Mouse (Mus musculus) left cerebral cortex, adult 2 months (tissue): ENCODE data around the gene Pex19. TPM values are rescaled to one million over a fixed set of nuclear protein-coding genes. Genes with fewer than 3 reads are reported as not detected.

ENCODE experiments used
- DNase-seq, 2 experiments: peaks; one replicate each; pipeline ENCODE4 v3.0.0; 2021 to 2022; ENCODE audit warnings: low spot score in 2 of 2, mixed read lengths in 1 of 2; ENCODE audit errors: extremely low spot score in 1 of 2
- H3K27ac ChIP-seq: fragments of 200-600 bp; 2 replicates; pipeline ENCODE4 v1.8.1; 2022
- H3K4me3 ChIP-seq: fragments of 200-600 bp; 2 replicates; pipeline ENCODE4 v1.8.1; 2022
- CTCF ChIP-seq: fragments of 200-600 bp; IDR thresholded peaks from 2 replicates; pipeline ENCODE4 v1.8.1; 2022; ENCODE audit warnings: antibody characterized with exemption, mild to moderate bottlenecking, moderate library complexity
- intact Hi-C: fragments of 180-260 bp; cut with DNase I; formaldehyde crosslinking; loops from one replicate; pipeline ENCODE4 v1.15.1; 2025
- total RNA-seq, 2 experiments: library from RNA; stranded (reverse); gene quantifications; 2 replicates each; pipeline ENCODE4 v1.2.3; 2021

The Pex19 gene
- total RNA-seq, 2 experiments from 2014 or later = 82.8 to 92.4 TPM

DNA sequence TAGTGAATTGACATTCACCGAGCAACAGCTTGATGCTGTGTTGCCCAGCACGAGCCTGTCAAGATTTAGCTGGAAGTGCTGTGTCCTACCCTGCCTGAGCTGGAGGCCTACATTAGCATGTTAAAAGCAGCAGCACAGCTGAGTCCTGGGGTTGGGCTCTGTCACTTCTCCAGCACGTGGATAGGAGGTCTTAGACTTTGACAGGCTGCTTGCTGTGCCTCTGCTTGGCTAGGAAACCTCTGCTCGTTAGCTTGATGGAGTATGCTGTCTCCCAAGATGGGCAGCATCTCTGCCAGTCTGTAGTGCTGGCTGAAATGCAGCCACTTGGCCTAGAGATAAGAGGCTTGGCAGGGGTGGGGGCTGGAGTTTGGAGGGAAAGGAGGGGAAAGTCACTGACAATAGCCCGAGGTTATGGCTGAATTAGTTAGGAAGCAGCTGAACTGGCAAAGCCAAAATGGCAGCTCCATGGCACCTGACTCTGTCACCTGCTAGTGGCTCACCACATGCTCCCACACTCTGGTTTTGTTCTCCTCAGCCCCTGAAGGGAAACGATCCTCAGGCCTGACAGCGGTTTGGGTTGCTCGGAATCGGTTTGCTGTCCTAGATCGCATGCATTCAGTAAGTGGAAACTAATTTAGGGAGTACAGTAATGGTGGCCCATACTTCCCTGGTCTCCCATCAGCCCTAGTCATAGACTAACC is 18.6 kb upstream of the Pex19 start:
- intact Hi-C loops = no loop called here
- H3K27ac ChIP-seq = no peak overlapping the region
- no peak overlapping the region for H3K4me3 ChIP-seq
- no peak for TF ChIP-seq CTCF
- DNase-seq = no peak

DNA sequence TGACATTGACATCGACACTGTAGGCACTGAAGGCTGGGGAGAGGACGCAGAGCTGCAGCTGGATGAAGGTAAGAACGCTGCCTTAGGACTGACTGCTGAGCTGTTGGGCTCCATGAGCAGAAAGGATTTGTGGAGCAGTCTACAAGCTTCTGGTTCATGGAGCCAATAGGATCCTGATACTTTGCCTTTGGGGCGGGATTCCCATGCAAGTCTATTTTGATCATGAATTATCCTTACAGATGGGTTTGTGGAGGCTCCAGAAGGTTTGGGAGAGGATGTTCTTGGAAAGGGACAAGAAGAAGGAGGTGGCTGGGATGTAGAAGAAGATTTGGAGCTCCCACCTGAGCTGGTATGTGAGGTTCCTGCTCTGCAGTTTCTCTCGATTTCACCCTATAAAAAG is 9.6 kb upstream of the Pex19 start:
- H3K4me3 ChIP-seq = no peak overlapping the region
- no peak for DNase-seq
- intact Hi-C loops = no loop called here
- no peak for TF ChIP-seq CTCF
- H3K27ac ChIP-seq = no peak overlapping the region

DNA sequence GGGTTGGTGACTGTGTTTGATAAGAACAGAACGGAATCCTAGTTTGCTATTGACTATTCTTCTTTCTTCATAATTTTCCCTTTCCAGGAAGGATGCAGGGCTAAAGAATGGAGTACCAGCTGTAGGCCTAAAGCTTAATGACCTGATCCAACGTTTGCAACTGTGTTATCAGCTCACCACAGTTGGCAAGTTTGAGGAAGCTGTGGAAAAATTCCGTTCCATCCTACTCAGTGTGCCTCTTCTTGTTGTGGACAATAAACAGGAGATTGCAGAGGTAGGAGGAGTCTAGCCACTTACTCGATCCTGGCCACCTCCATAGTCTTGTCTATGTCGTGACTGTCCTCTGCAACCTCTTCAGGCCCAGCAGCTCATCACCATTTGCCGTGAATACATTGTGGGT is 7.5 kb upstream of the Pex19 start:
- no peak for TF ChIP-seq CTCF
- no peak for DNase-seq
- H3K4me3 ChIP-seq = no peak overlapping the region
- H3K27ac ChIP-seq = no peak overlapping the region
- intact Hi-C loops = no loop called here

DNA sequence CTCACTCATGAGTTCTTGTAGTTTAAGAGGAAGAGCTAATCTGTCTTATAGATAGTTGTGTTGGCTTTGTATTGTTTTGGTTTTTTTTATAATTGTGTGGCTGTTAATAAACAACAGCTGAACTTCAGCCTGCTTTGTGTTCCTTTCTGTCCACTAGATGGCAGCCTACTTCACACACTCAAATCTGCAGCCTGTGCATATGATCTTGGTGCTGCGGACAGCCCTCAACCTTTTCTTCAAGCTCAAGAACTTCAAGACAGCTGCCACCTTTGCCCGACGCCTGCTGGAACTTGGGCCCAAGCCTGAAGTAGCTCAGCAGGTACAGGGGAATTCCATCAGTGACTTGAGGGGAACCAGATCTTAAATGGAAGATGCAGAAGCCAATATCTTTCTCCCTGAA is 6.8 kb upstream of the Pex19 start:
- H3K27ac ChIP-seq = no peak overlapping the region
- H3K4me3 ChIP-seq = no peak overlapping the region
- DNase-seq = peak in 1 of 2 experiments; percentile 20
- TF ChIP-seq CTCF = peak; percentile 81
- intact Hi-C loops = no loop called here

DNA sequence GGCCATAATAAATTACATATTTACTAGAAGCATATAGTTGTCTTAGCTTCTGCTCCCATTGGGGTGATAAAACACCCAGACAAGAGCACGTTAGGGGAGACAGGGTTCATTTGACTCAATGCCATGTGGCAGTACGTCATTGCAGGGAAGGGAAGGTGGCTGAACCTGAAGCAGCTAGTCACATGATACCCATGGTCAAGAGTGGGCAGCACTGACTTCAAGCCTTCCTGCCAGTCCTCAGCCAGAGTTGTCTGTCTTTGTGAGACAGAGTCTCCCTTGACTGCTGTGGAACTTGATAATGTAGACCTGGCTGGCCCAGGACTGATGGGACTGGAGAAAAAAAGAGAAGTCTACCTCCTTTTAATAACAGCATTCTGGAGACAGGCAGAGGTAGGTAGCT is 3.9 kb upstream of the Pex19 start:
- no peak overlapping the region for H3K27ac ChIP-seq
- H3K4me3 ChIP-seq = no peak overlapping the region
- intact Hi-C loops = no loop called here
- DNase-seq = no peak
- TF ChIP-seq CTCF = no peak

DNA sequence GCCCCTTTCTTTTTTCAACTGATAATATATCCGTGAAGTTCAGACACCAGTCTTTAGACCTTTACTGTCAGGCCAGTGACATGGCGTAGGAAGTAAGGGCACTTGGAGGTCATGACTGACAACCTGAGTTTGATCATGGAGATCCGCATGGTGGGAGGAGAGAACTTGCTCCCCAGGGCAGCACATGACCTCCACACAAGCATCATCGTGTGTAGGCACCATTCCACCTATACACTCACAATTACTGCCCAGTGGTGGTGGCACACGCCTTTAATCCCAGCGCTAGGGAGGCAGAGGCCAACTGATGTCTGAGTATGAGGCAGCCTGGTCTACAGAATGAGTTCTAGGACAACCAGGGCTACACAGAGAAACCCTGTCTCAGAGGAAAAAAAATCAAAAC is 2.0 kb upstream of the Pex19 start:
- Histone ChIP-seq H3K27ac (no peak overlapping the region), H3K4me3 (no peak overlapping the region)
- intact Hi-C loops = no loop called here
- TF ChIP-seq CTCF = no peak
- no peak for DNase-seq

DNA sequence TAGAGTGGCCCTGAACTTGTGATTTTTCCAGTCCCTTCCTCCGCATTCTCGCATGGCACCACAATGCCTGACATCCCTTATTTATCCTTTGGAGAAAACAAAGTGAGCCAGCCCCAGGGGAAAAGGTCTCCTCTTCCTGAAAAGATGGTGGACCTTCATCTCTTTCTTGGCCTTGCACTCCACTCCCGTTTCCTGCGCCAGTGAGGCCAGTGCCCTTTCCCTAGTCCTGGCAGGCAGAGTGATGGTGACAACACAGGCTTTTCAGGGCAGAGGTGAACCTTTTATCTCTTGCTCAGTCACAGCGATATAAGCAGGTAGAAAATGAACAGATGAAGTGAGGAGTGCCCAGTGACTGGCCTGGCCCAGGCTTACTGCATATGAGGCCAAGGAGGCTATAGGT is 932 bp downstream of the Pex19 start:
- Histone ChIP-seq H3K4me3 (peak overlapping the region; percentile 94), H3K27ac (no peak overlapping the region)
- no peak for DNase-seq
- TF ChIP-seq CTCF = no peak
- intact Hi-C loops = loop anchor here (5.0 kb wide), 1 partner anchor 80 kb away; no protein-coding TSS in a partner anchor

DNA sequence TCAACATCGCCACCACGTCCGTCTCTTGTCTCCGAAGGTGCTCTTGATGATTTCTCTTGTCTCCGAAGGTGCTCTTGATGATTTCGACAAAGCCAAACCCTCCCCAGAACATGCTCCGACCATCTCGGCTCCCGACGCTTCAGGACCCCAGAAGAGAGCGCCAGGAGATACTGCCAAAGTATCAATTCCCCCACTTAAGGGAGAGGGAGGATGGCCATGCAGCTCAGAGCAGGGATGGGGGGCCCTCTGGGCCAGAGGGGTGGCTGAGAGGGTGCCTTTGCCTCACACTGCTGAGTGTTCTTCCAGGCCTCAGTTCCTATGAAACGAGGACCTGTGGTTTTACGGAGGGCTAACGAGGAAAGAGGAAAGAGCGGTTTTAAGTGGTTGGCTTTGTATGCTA is 2.0 kb downstream of the Pex19 start:
- intact Hi-C loops = loop anchor here (5.0 kb wide), 1 partner anchor 81 kb away; no protein-coding TSS in a partner anchor
- DNase-seq = no peak
- Histone ChIP-seq H3K27ac (no peak overlapping the region), H3K4me3 (no peak overlapping the region)
- TF ChIP-seq CTCF = no peak

DNA sequence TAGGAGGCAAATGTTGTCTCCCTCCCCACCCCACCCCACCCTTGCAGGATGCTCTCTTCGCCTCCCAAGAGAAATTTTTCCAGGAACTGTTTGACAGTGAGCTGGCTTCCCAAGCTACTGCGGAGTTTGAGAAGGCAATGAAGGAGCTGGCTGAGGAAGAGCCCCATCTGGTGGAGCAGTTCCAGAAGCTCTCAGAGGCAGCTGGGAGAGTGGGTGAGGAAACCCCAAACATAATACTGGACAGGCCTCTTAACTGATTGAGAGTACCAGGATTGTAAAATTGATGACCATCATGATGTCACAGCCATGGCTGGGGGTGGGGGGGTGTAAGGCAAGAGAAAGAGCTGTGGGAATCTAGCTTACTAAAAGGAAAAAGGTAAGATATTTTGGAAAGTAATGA is 2.6 kb downstream of the Pex19 start:
- no peak for DNase-seq
- Histone ChIP-seq H3K4me3 (no peak overlapping the region), H3K27ac (no peak overlapping the region)
- intact Hi-C loops = loop anchor here (5.0 kb wide), 1 partner anchor 82 kb away; no protein-coding TSS in a partner anchor
- peak; percentile 57 for TF ChIP-seq CTCF

DNA sequence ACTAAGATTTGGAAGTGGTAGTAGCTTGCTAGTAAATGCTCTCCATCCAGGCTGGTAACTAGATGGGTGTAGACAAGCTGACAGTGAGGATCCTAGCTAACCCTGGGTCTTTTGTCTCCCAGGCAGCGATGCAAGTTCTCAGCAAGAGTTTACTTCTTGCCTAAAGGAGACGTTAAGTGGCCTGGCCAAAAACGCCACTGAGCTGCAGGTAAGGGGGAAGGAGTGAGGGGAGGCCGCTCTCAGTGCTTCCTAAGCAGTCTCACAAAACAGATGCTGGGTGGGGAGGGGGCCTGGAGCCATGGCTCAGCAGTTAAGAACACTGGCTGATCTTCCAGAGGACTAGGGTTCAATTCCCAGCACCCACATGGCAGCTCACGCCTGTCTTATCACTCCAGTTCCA is 3.2 kb downstream of the Pex19 start:
- no peak overlapping the region for H3K27ac ChIP-seq

DNA sequence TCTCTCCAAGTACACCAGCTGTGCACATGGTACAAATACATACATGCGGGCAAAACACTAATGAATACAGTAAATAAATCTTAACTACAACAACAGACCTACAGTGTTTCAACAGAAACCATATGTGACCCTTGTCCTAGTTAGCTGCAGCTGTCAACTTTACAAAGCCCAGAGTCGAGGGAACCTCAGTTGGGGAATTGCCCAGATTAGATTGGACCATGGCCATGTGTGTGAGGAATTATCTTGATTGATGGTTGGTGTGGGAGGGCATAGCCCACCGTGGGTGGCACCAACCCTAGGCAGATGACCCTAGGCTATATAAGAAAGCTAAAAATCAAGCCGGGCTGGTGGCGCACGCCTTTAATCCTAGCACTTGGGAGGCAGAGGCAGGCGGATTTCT is 5.8 kb downstream of the Pex19 start:
- intact Hi-C loops = no loop called here
- Histone ChIP-seq H3K4me3 (no peak overlapping the region), H3K27ac (no peak overlapping the region)
- DNase-seq = no peak
- no peak for TF ChIP-seq CTCF

More for the DNA sequence above, 3.2 kb downstream of the Pex19 start:
- H3K4me3 ChIP-seq = no peak overlapping the region
- DNase-seq = no peak
- intact Hi-C loops = loop anchor here (5.0 kb wide), 1 partner anchor 82 kb away; no protein-coding TSS in a partner anchor
- TF ChIP-seq CTCF = no peak

DNA sequence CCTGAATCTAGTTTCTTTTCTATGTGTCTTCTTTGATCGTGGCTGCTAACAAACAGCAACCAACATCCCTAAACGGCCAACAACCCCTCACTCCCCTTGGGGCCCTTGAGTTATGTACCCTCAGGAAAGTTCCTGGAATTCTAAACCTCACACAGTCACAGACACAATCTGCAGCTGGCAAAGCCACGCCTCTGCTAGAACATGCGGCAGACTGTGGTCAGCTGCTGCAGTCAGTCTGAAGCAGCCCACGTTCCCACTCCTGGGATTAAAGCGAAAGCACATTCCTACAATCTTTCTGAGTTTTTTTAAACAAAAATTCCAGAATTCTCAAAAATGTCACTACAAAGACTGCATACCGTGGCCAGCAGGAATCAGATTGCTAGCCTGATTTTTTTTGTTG is 7.0 kb downstream of the Pex19 start:
- intact Hi-C loops = no loop called here
- TF ChIP-seq CTCF = no peak
- Histone ChIP-seq H3K4me3 (no peak overlapping the region), H3K27ac (no peak overlapping the region)
- DNase-seq = no peak

DNA sequence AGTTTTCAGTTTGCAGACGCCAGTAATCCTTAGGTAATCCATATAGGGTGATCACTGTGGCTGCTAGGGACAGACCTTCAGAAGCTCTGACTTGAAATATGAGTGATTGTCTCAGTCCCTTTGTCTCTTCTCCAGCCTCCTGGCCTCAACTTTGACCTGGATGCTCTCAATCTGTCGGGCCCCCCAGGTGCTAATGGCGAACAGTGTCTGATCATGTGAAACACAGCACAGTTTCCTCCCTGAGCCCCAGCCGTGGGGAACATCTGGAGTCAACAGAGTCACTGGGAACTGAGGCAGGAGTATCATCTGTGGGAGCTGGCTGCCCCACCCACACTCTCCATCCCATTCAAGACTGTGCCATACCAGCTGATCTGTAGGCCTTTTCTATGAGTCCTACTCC is 7.5 kb downstream of the Pex19 start:
- DNase-seq = no peak
- Histone ChIP-seq H3K4me3 (no peak overlapping the region), H3K27ac (no peak overlapping the region)
- no peak for TF ChIP-seq CTCF
- intact Hi-C loops = no loop called here
